Mouse (Mus musculus): ENCODE results near the gene Sprtn. TPM values are rescaled to one million over a fixed set of nuclear protein-coding genes. Genes with fewer than 3 reads are reported as not detected.

Gene Sprtn
- polyA plus RNA-seq, 1 experiment from 2014 or later, result 7.9 TPM

GRCm38 (mm10) chr8:124947865-124948732, 50.4 kb downstream of the Sprtn start:
- H3K9ac ChIP-seq (ENCODE audit: low read length), result peak overlapping the region; percentile 82
- DNase-seq (ENCODE audit: low spot score) (peak; percentile 85), ATAC-seq (replicated peaks; ENCODE audit: low FRiP score, low TSS enrichment, low read depth) (peak; percentile 10)
- H3K36me3 ChIP-seq (ENCODE audit: control insufficient read depth, insufficient read depth, low read length), result no peaks in the 10 kb centered on the region; the same call in 1 of the 2 replicates
- no peaks in the 10 kb centered on the region for H3K27me3 ChIP-seq (replicated peaks; ENCODE audit: control insufficient read depth, insufficient read depth, low read length)
- H3K4me1 ChIP-seq (replicated peaks; ENCODE audit: control insufficient read depth, insufficient read depth, low read length), result peaks cover 27% of the 10 kb centered on the region
- peak overlapping the region; percentile 70 for H3K4me2 ChIP-seq (ENCODE audit: low read length)
- no peaks in the 10 kb centered on the region for H3K9me3 ChIP-seq (ENCODE audit: control insufficient read depth, low read length)
- H3K27ac ChIP-seq (ENCODE audit: low read depth), result peak overlapping the region; percentile 96
- under 1% methylated on average over 67 of the region's 67 CpGs for WGBS
- H3K4me3 ChIP-seq (ENCODE audit: low read depth, low read length), result peak overlapping the region; percentile 94

GRCm38 (mm10) chr8:124948733-124949111, 51.0 kb downstream of the Sprtn start:
- peak overlapping the region; percentile 96 for H3K27ac ChIP-seq (ENCODE audit: low read depth)
- H3K4me3 ChIP-seq (ENCODE audit: low read depth, low read length), result peak overlapping the region; percentile 94
- no peak for DNase-seq (ENCODE audit: low spot score)
- WGBS, result 1% methylated on average over 55 of the region's 62 CpGs
- H3K4me2 ChIP-seq (ENCODE audit: low read length), result peak overlapping the region; percentile 70
- no peaks in the 10 kb centered on the region; the same call in 1 of the 2 replicates for H3K36me3 ChIP-seq (ENCODE audit: control insufficient read depth, insufficient read depth, low read length)
- H3K27me3 ChIP-seq (replicated peaks; ENCODE audit: control insufficient read depth, insufficient read depth, low read length), result no peaks in the 10 kb centered on the region
- H3K4me1 ChIP-seq (replicated peaks; ENCODE audit: control insufficient read depth, insufficient read depth, low read length), result peaks cover 27% of the 10 kb centered on the region
- peak; percentile 33; the same call in 1 of the 2 replicates for ATAC-seq (replicated peaks; ENCODE audit: low FRiP score, low TSS enrichment, low read depth)
- no peaks in the 10 kb centered on the region for H3K9me3 ChIP-seq (ENCODE audit: control insufficient read depth, low read length)
- H3K9ac ChIP-seq (ENCODE audit: low read length), result peak overlapping the region; percentile 82

DNA sequence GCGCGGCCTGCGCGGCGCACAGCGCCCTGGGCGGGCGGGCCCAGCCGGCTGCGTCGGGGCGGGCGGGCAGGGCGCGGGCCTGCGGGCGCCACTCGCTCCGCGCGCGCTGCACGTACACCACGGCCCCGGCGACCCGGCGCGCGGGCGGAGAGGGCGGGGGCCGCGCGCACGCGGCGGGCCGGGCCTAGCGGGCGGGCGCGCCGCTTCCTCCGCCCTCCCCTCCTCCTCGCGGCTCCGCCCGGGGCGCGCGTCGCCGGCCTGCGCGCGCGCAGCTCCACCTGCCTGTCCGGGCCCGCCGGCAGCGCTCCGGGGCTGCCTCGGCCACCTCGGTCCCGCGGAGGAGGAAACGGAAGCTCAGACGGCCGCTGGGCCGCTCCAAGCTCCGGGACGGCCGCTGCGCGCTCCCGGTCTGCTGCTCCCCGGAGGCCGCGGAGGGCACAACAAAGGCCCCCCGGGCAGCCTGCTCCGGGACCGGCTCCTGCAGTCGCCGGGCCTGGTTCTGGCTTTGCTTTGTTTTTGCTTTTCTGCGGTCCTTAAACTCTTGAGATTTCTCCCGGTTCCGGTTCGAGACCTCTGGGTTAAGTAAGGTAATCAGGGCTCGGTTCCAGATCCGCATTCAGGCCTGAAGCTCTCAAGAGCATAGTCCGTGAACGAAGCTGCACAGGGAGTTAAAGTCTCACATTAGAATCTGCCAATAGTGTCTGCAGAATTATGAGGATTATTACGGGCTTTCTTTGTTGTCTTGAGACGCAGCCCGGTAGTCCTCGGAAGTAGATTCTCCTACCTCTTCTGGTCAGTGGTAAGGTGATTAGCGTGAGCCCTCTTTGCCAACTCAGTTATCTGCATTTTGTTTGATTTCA, 51.8 kb downstream of the Sprtn start, which contains the start of gene Egln1:
Gene Egln1 (minus strand): TSS at position 116 of the 860 bp plus-strand sequence.
- Histone ChIP-seq H3K9ac (ENCODE audit: low read length) (peak within 1 kb of the TSS; percentile 82), H3K36me3 (ENCODE audit: control insufficient read depth, insufficient read depth, low read length) (no peaks in the 10 kb centered on the region; the same call in 1 of the 2 replicates), H3K4me2 (ENCODE audit: low read length) (peak within 1 kb of the TSS; percentile 70), H3K4me1 (replicated peaks; ENCODE audit: control insufficient read depth, insufficient read depth, low read length) (peaks cover 27% of the 10 kb centered on the region), H3K27ac (ENCODE audit: low read depth) (peak within 1 kb of the TSS; percentile 96), H3K9me3 (ENCODE audit: control insufficient read depth, low read length) (no peaks in the 10 kb centered on the region), H3K4me3 (ENCODE audit: low read depth, low read length) (peak within 1 kb of the TSS; percentile 94), H3K27me3 (replicated peaks; ENCODE audit: control insufficient read depth, insufficient read depth, low read length) (no peaks in the 10 kb centered on the region)
- DNase-seq (ENCODE audit: low spot score), result peak; percentile 88
- WGBS, result under 1% methylated on average over 48 of the region's 98 CpGs
- peak; percentile 88 for ATAC-seq (replicated peaks; ENCODE audit: low FRiP score, low TSS enrichment, low read depth)

DNA sequence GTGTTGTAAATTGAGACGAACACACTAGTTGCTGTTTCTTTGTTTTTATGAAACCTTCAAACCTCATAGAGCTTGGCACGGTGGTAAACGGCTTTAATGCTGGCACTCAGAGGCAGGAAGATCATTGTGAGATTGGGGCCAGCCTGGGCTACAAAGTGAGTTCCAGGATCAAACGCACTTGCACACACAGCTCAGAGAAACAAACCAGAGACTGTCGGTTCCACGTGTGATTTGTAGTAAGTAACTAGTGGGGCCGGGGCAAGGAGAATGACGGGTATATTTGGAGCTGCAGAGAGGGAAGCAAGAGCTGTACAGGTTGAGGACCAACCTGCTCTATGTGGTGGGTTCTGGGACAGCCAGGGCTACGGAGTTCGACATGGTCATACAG, 52.4 kb downstream of the Sprtn start:
- Histone ChIP-seq H3K9me3 (ENCODE audit: control insufficient read depth, low read length) (no peaks in the 10 kb centered on the region), H3K4me1 (replicated peaks; ENCODE audit: control insufficient read depth, insufficient read depth, low read length) (peaks cover 27% of the 10 kb centered on the region), H3K27me3 (replicated peaks; ENCODE audit: control insufficient read depth, insufficient read depth, low read length) (no peaks in the 10 kb centered on the region), H3K27ac (ENCODE audit: low read depth) (peak overlapping the region; percentile 96), H3K4me3 (ENCODE audit: low read depth, low read length) (peak overlapping the region; percentile 94), H3K4me2 (ENCODE audit: low read length) (peak overlapping the region; percentile 70), H3K9ac (ENCODE audit: low read length) (peak overlapping the region; percentile 82), H3K36me3 (ENCODE audit: control insufficient read depth, insufficient read depth, low read length) (no peaks in the 10 kb centered on the region; the same call in 1 of the 2 replicates)
- no peak for DNase-seq (ENCODE audit: low spot score)
- no peak for ATAC-seq (replicated peaks; ENCODE audit: low FRiP score, low TSS enrichment, low read depth)
- WGBS, result 16% methylated on average over 10 of the region's 10 CpGs

GRCm38 (mm10) chr8:124950865-124951264, 53.2 kb downstream of the Sprtn start:
- no peak for DNase-seq (ENCODE audit: low spot score)
- Histone ChIP-seq H3K36me3 (ENCODE audit: control insufficient read depth, insufficient read depth, low read length) (no peaks in the 10 kb centered on the region; the same call in 1 of the 2 replicates), H3K27ac (ENCODE audit: low read depth) (no peak overlapping the region), H3K9me3 (ENCODE audit: control insufficient read depth, low read length) (no peaks in the 10 kb centered on the region), H3K4me1 (replicated peaks; ENCODE audit: control insufficient read depth, insufficient read depth, low read length) (peaks cover 23% of the 10 kb centered on the region), H3K4me2 (ENCODE audit: low read length) (peak overlapping the region; percentile 70), H3K4me3 (ENCODE audit: low read depth, low read length) (peak overlapping the region; percentile 94), H3K9ac (ENCODE audit: low read length) (no peak overlapping the region), H3K27me3 (replicated peaks; ENCODE audit: control insufficient read depth, insufficient read depth, low read length) (no peaks in the 10 kb centered on the region)
- no peak for ATAC-seq (replicated peaks; ENCODE audit: low FRiP score, low TSS enrichment, low read depth)
- 75% methylated on average over 2 of the region's 2 CpGs for WGBS

DNA sequence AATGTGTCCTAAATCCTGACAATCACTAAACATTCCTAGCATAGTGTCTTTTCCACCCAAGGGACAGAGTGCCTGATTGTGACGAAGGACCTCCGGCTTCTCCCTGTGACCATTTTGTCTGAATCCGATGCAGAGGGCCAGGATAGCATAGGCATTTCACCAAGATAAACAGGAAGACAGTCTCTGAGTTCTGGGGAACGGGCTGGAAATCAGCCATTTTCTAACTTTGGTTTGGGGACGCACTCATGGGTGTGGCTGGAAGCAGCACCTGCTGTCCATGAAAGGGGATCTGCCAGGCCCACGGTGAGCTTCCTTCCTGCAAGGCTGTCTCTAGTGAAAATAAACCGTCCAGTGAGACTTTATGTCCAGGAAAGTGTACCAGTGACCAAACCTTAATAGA, 55.5 kb downstream of the Sprtn start:
- no peak overlapping the region for H3K4me2 ChIP-seq (ENCODE audit: low read length)
- no peaks in the 10 kb centered on the region for H3K27me3 ChIP-seq (replicated peaks; ENCODE audit: control insufficient read depth, insufficient read depth, low read length)
- no peak overlapping the region for H3K27ac ChIP-seq (ENCODE audit: low read depth)
- no peaks in the 10 kb centered on the region; the same call in 1 of the 2 replicates for H3K36me3 ChIP-seq (ENCODE audit: control insufficient read depth, insufficient read depth, low read length)
- H3K9me3 ChIP-seq (ENCODE audit: control insufficient read depth, low read length), result no peaks in the 10 kb centered on the region
- no peak for ATAC-seq (replicated peaks; ENCODE audit: low FRiP score, low TSS enrichment, low read depth)
- H3K4me1 ChIP-seq (replicated peaks; ENCODE audit: control insufficient read depth, insufficient read depth, low read length), result peaks cover 8% of the 10 kb centered on the region; the same call in 1 of the 2 replicates
- WGBS, result 77% methylated on average over 7 of the region's 7 CpGs
- no peak overlapping the region for H3K4me3 ChIP-seq (ENCODE audit: low read depth, low read length)
- DNase-seq (ENCODE audit: low spot score), result no peak
- no peak overlapping the region for H3K9ac ChIP-seq (ENCODE audit: low read length)

GRCm38 (mm10) chr8:124954572-124955082, 56.9 kb downstream of the Sprtn start:
- 67% methylated on average over 8 of the region's 8 CpGs for WGBS
- no peak for ATAC-seq (replicated peaks; ENCODE audit: low FRiP score, low TSS enrichment, low read depth)

More at GRCm38 (mm10) chr8:124954572-124955082, 56.9 kb downstream of the Sprtn start:
- no peaks in the 10 kb centered on the region; the same call in 1 of the 2 replicates for H3K36me3 ChIP-seq (ENCODE audit: control insufficient read depth, insufficient read depth, low read length)
- H3K4me3 ChIP-seq (ENCODE audit: low read depth, low read length), result no peak overlapping the region; the same call in 1 of the 2 replicates
- no peak overlapping the region for H3K4me2 ChIP-seq (ENCODE audit: low read length)
- no peak for DNase-seq (ENCODE audit: low spot score)
- H3K9me3 ChIP-seq (ENCODE audit: control insufficient read depth, low read length), result no peaks in the 10 kb centered on the region
- no peak overlapping the region for H3K27ac ChIP-seq (ENCODE audit: low read depth)
- no peak overlapping the region for H3K9ac ChIP-seq (ENCODE audit: low read length)
- peaks cover 9% of the 10 kb centered on the region; the same call in 1 of the 2 replicates for H3K4me1 ChIP-seq (replicated peaks; ENCODE audit: control insufficient read depth, insufficient read depth, low read length)
- no peaks in the 10 kb centered on the region for H3K27me3 ChIP-seq (replicated peaks; ENCODE audit: control insufficient read depth, insufficient read depth, low read length)

All from intestine, embryonic 14.5 days (tissue).